Mouse (Mus musculus) left cerebral cortex, adult 8-10 months (tissue): ENCODE data around the gene Pecr. TPM values are rescaled to one million over a fixed set of nuclear protein-coding genes. Genes with fewer than 3 reads are reported as not detected.

Experiments
- total RNA-seq, 4 experiments: library from RNA; stranded (reverse); gene quantifications; 2 replicates each; pipeline ENCODE4 v1.2.4; 2022

Pecr gene
- total RNA-seq, 4 experiments from 2014 or later = 6.0 to 9.5 (median 6.2) TPM

Other genes with a start within 250 kb of the Pecr start
- gene Mreg, start 72.0 kb downstream of the Pecr start, total RNA-seq = 1 to 10 TPM; 4.6 to 6.9 (median 6.0) TPM
- gene Tmem169, start 55 bp upstream of the Pecr start, total RNA-seq = 10 to 100 TPM; 13.4 to 16.3 (median 14.8) TPM
- 10 to 100 TPM; 19.3 to 22.2 (median 19.4) TPM for gene Xrcc5, start 23.1 kb upstream of the Pecr start, total RNA-seq